Mouse (Mus musculus) erythroblast, embryonic 14.5 days (primary cell): ENCODE data around the gene Ciita.

Experiments
- GATA1 ChIP-seq: IDR thresholded peaks from 2 replicates; pipeline ENCODE4 v1.6.1; 2012; ENCODE audit warnings: low read length, inconsistent platforms, mixed read lengths
- TAL1 ChIP-seq: IDR thresholded peaks from 3 replicates; pipeline ENCODE4 v1.6.1; 2012; ENCODE audit warnings: low read length, inconsistent platforms, mixed read lengths

DNA sequence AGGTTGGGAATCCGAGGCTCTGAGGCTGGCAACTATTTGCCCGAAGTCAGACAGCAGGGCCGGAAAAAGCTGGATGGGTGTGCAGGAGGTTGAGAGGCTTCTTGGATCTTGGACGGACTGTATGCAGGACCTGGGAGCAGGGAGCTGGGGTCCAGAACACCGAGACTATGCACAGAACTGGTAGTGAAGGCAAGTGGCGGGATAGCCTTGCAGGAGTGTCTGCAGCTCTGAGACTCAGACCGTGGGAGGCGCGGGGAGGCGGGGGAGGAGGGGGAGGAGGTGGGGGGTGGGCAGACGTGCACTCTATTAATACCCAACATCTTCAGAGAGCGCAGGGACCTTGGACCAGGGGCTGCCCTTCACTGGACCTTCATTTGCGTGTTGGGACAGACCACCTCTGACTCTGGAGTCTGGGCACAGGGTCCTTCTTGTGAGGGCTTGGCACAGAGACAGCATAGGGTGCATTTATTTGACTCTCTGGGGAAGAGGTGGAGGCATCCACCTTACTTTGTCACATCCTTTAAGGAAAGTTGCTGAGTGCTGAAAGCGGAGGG, 10.1 kb downstream of the Ciita start:
- TF ChIP-seq GATA1 (no peak), TAL1 (no peak)
